Comparison of ENCODE assay signal across 8 mouse cellular contexts in genomic region chr10:111539724-111540324, GRCm38 (mm10). TPM values are rescaled to one million over a fixed set of nuclear protein-coding genes. Genes with fewer than 3 reads are reported as not detected.
DNase-seq lines count a peak whose midpoint lies in the region; ATAC-seq and TF ChIP-seq lines count a peak whose summit lies in the region.

No protein-coding gene starts in this region.

- H3K4me1 ChIP-seq in midbrain, embryonic 10.5 days: peaks cover 38% of the 10 kb centered on the region
- 0 out of 2 replicates have a peak, but pooled peaks cover 4% of the 10 kb centered on the region for H3K4me1 ChIP-seq in midbrain, postnatal 0 days (ENCODE audit: insufficient read depth, low read length)
- H3K4me1 ChIP-seq in embryonic facial prominence, embryonic 12.5 days: peaks cover 43% of the 10 kb centered on the region
- H3K4me1 ChIP-seq in heart, embryonic 13.5 days: peaks cover 41% of the 10 kb centered on the region
- H3K4me1 ChIP-seq in lung, embryonic 14.5 days (ENCODE audit: insufficient read depth): peaks cover 23% of the 10 kb centered on the region

- H3K9me3 ChIP-seq in midbrain, embryonic 10.5 days (replicated peaks): 0 out of 2 replicates have a peak, but pooled peaks cover 4% of the 10 kb centered on the region
- no peaks in the 10 kb centered on the region for H3K9me3 ChIP-seq in midbrain, postnatal 0 days (ENCODE audit: low read length)
- H3K9me3 ChIP-seq in embryonic facial prominence, embryonic 12.5 days: no peaks in the 10 kb centered on the region
- no peaks in the 10 kb centered on the region for H3K9me3 ChIP-seq in heart, embryonic 13.5 days
- H3K9me3 ChIP-seq in lung, embryonic 14.5 days (ENCODE audit: low read depth, low read length): no peaks in the 10 kb centered on the region

- no peak overlapping the region for H3K9ac ChIP-seq in midbrain, postnatal 0 days (replicated peaks; ENCODE audit: low read length, poor library complexity, severe bottlenecking)
- H3K9ac ChIP-seq in embryonic facial prominence, embryonic 12.5 days: no peak overlapping the region
- H3K9ac ChIP-seq in heart, embryonic 13.5 days: no peak overlapping the region
- H3K9ac ChIP-seq in lung, embryonic 14.5 days: no peak overlapping the region

- DNase-seq in midbrain, embryonic 10.5 days (ENCODE audit: low spot score): peak; percentile 37
- DNase-seq in midbrain, postnatal 0 days (ENCODE audit: low spot score): no peak
- peak; percentile 55 for DNase-seq in kidney, postnatal 10 days
- DNase-seq in lung, embryonic 14.5 days: peak; percentile 78
- DNase-seq in right cerebral cortex, adult 2 months (ENCODE audit: low spot score in 2 of 2): peak; percentile 67 to 82
- no peak for DNase-seq in spleen, adult 12 weeks (ENCODE audit: low spot score)

- no peak overlapping the region for H3K4me3 ChIP-seq in midbrain, embryonic 10.5 days
- no peak overlapping the region for H3K4me3 ChIP-seq in midbrain, postnatal 0 days (ENCODE audit: low read depth, low read length)
- no peak overlapping the region for H3K4me3 ChIP-seq in embryonic facial prominence, embryonic 12.5 days
- H3K4me3 ChIP-seq in heart, embryonic 13.5 days: no peak overlapping the region
- H3K4me3 ChIP-seq in lung, embryonic 14.5 days (ENCODE audit: low read depth, low read length): no peak overlapping the region

- peak overlapping the region; percentile 65 for H3K27ac ChIP-seq in midbrain, embryonic 10.5 days (replicated peaks)
- no peak overlapping the region for H3K27ac ChIP-seq in midbrain, postnatal 0 days (ENCODE audit: low read depth, low read length)
- H3K27ac ChIP-seq in embryonic facial prominence, embryonic 12.5 days: peak overlapping the region; percentile 75
- H3K27ac ChIP-seq in heart, embryonic 13.5 days (replicated peaks): peak overlapping the region; percentile 43; the same call in 1 of the 2 replicates
- H3K27ac ChIP-seq in lung, embryonic 14.5 days (ENCODE audit: low read depth): peak overlapping the region; percentile 85

- H3K36me3 ChIP-seq in midbrain, embryonic 10.5 days: no peaks in the 10 kb centered on the region
- no peaks in the 10 kb centered on the region for H3K36me3 ChIP-seq in midbrain, postnatal 0 days (ENCODE audit: insufficient read depth, low read length)
- H3K36me3 ChIP-seq in embryonic facial prominence, embryonic 12.5 days: no peaks in the 10 kb centered on the region
- no peaks in the 10 kb centered on the region for H3K36me3 ChIP-seq in heart, embryonic 13.5 days
- no peaks in the 10 kb centered on the region for H3K36me3 ChIP-seq in lung, embryonic 14.5 days (ENCODE audit: insufficient read depth)

- no peak for TF ChIP-seq CTCF in midbrain, postnatal 0 days (IDR thresholded peaks at IDR 0.05)
- TF ChIP-seq CTCF in lung, embryonic 14.5 days (IDR thresholded peaks at IDR 0.05; ENCODE audit: low read depth): no peak

- H3K27me3 ChIP-seq in midbrain, embryonic 10.5 days (ENCODE audit: low read depth, poor library complexity, severe bottlenecking): no peaks in the 10 kb centered on the region
- no peaks in the 10 kb centered on the region for H3K27me3 ChIP-seq in midbrain, postnatal 0 days (ENCODE audit: insufficient read depth, low read length)
- no peaks in the 10 kb centered on the region for H3K27me3 ChIP-seq in embryonic facial prominence, embryonic 12.5 days
- no peaks in the 10 kb centered on the region for H3K27me3 ChIP-seq in heart, embryonic 13.5 days (replicated peaks)
- H3K27me3 ChIP-seq in lung, embryonic 14.5 days (ENCODE audit: insufficient read depth, low read length): no peaks in the 10 kb centered on the region

- no peak overlapping the region for H3K4me2 ChIP-seq in midbrain, postnatal 0 days (ENCODE audit: low read depth, low read length, poor library complexity, severe bottlenecking)
- H3K4me2 ChIP-seq in embryonic facial prominence, embryonic 12.5 days (replicated peaks): peak overlapping the region; percentile 26; the same call in 1 of the 2 replicates
- H3K4me2 ChIP-seq in heart, embryonic 13.5 days: peak overlapping the region; percentile 14; the same call in 1 of the 2 replicates
- peak overlapping the region; percentile 28 for H3K4me2 ChIP-seq in lung, embryonic 14.5 days

- 46% methylated on average over 9 of the region's 9 CpGs for WGBS in midbrain, embryonic 10.5 days
- 32% methylated on average over 9 of the region's 9 CpGs for WGBS in midbrain, postnatal 0 days
- 14% methylated on average over 9 of the region's 9 CpGs for WGBS in embryonic facial prominence, embryonic 12.5 days
- 37% methylated on average over 9 of the region's 9 CpGs for WGBS in heart, embryonic 13.5 days
- WGBS in lung, embryonic 14.5 days: 24% methylated on average over 9 of the region's 9 CpGs

- ATAC-seq in midbrain, postnatal 0 days (ENCODE audit: low FRiP score): no peak
- peak; percentile 70; the same call in 1 of the 2 replicates for ATAC-seq in embryonic facial prominence, embryonic 12.5 days (ENCODE audit: insufficient number of reproducible peaks, insufficient read depth, low FRiP score, low TSS enrichment)
- no peak for ATAC-seq in heart, embryonic 13.5 days (ENCODE audit: extremely low read depth, insufficient number of reproducible peaks, low FRiP score, low TSS enrichment)
- peak; percentile 59 for ATAC-seq in lung, embryonic 14.5 days (ENCODE audit: insufficient read depth)

RNA-seq across cellular contexts. Expression of gene Phlda1, which starts 33.7 kb away (rescaled TPM):
- 15.1 and 17.3 TPM in 2 replicates for polyA plus RNA-seq in midbrain, embryonic 10.5 days (2016; fragmentation: Nextera tagmentation; extraction: Ambion mirVana)
- 6.8 and 7.0 TPM in 2 replicates for total RNA-seq in midbrain, postnatal 0 days (2014; rRNA removed)
- 32.6 and 32.9 TPM in 2 replicates for polyA plus RNA-seq in midbrain, postnatal 0 days (2015; fragmentation: Nextera tagmentation; extraction: Ambion mirVana)
- polyA plus RNA-seq in embryonic facial prominence, embryonic 12.5 days (2016; fragmentation: Nextera tagmentation; extraction: Ambion mirVana): 34.7 and 37.4 TPM in 2 replicates
- 23.9 and 24.8 TPM in 2 replicates for polyA plus RNA-seq in heart, embryonic 13.5 days (2015; fragmentation: Nextera tagmentation; extraction: Ambion mirVana)
- polyA plus RNA-seq in lung, embryonic 14.5 days (2014; fragmentation: Nextera tagmentation; extraction: Ambion mirVana): 134 and 137 TPM in 2 replicates

Comparison
In these comparisons a context has a peak if more than half of its experiments do, and no peak if none do; other contexts are left out.
1. DNase-seq: peak in midbrain, embryonic 10.5 days (single experiment), kidney, postnatal 10 days (single experiment), lung, embryonic 14.5 days (single experiment) and right cerebral cortex, adult 2 months (2 of 2); none in midbrain, postnatal 0 days (single experiment) and spleen, adult 12 weeks (single experiment).
2. ATAC-seq: peak in embryonic facial prominence, embryonic 12.5 days (single experiment) and lung, embryonic 14.5 days (single experiment); none in midbrain, postnatal 0 days (single experiment) and heart, embryonic 13.5 days (single experiment).